Mouse (Mus musculus): ENCODE results near the gene Als2.
A peak's percentile ranks its signal among the peaks of the same experiment; 100 is the strongest.

Gene Als2

GRCm38 (mm10) chr1:59211651-59212050 lies 25.4 kb downstream of the Als2 start:
- peak; percentile 52 to 78 for DNase-seq

GRCm38 (mm10) chr1:59208331-59208730 lies 28.7 kb downstream of the Als2 start:
- DNase-seq: no peak

GRCm38 (mm10) chr1:59204489-59204888 lies 32.5 kb downstream of the Als2 start:
- DNase-seq: no peak

- DNase-seq: no peak
Observed at GRCm38 (mm10) chr1:59202367-59202766, 34.7 kb downstream of the Als2 start.

GRCm38 (mm10) chr1:59201561-59201960 lies 35.5 kb downstream of the Als2 start:
- no peak for DNase-seq

GRCm38 (mm10) chr1:59200960-59201359 lies 36.1 kb downstream of the Als2 start:
- DNase-seq: no peak

GRCm38 (mm10) chr1:59194979-59195378 lies 42.1 kb downstream of the Als2 start:
- DNase-seq: no peak

GRCm38 (mm10) chr1:59187786-59188185 lies 49.2 kb downstream of the Als2 start:
- DNase-seq: no peak

GRCm38 (mm10) chr1:59186317-59186716 lies 50.7 kb downstream of the Als2 start:
- no peak for DNase-seq

- no peak for DNase-seq
Observed at GRCm38 (mm10) chr1:59185410-59185809, 51.6 kb downstream of the Als2 start.

GRCm38 (mm10) chr1:59183045-59183444 lies 54.0 kb downstream of the Als2 start:
- no peak for DNase-seq

- no peak for DNase-seq
Observed at GRCm38 (mm10) chr1:59182373-59182772, 54.7 kb downstream of the Als2 start.

- DNase-seq: no peak
Observed at GRCm38 (mm10) chr1:59180003-59180402, 57.0 kb downstream of the Als2 start.

- DNase-seq: no peak
Observed at GRCm38 (mm10) chr1:59178401-59178800, 58.6 kb downstream of the Als2 start.

GRCm38 (mm10) chr1:59174514-59175373 lies 62.3 kb downstream of the Als2 start:
- no peak for DNase-seq

- DNase-seq: no peak
Observed at GRCm38 (mm10) chr1:59173023-59173422, 64.0 kb downstream of the Als2 start.

- DNase-seq: no peak
Observed at GRCm38 (mm10) chr1:59171875-59172274, 65.2 kb downstream of the Als2 start.

GRCm38 (mm10) chr1:59170290-59170689 lies 66.7 kb downstream of the Als2 start:
- peak in 1 of 2 experiments; percentile 24 for DNase-seq

- no peak for DNase-seq
Observed at GRCm38 (mm10) chr1:59169586-59169985, 67.4 kb downstream of the Als2 start.

- no peak for DNase-seq
Observed at GRCm38 (mm10) chr1:59168556-59168955, 68.5 kb downstream of the Als2 start.

GRCm38 (mm10) chr1:59167654-59168425 lies 69.2 kb downstream of the Als2 start:
- DNase-seq: no peak

- peak in 1 of 2 experiments; percentile 34 for DNase-seq
Observed at GRCm38 (mm10) chr1:59166232-59166905, 70.7 kb downstream of the Als2 start.

GRCm38 (mm10) chr1:59163918-59164317 lies 73.1 kb downstream of the Als2 start:
- no peak for DNase-seq
